Mouse (Mus musculus) midbrain, embryonic 16.5 days (tissue): Measurements from ENCODE around the gene Amn. TPM values are rescaled to one million over a fixed set of nuclear protein-coding genes. Genes with fewer than 3 reads are reported as not detected.

ENCODE experiments used
- ATAC-seq: fragments of 200-750 bp; cut with Nextera tagmentation; 2 replicates; pipeline ENCODE4 v1.8.0; 2017; ENCODE audit warnings: moderate TSS enrichment
- H3K27ac ChIP-seq: fragments of 300-500 bp; sonication (generic); 2 replicates; pipeline ENCODE4 v1.5.1; 2014; ENCODE audit warnings: mild to moderate bottlenecking, low read length, mixed read lengths
- H3K27me3 ChIP-seq: fragments of 300-500 bp; sonication (generic); 2 replicates; pipeline ENCODE4 v1.6.1; 2014; ENCODE audit warnings: low read depth, low read length, mixed read lengths; ENCODE audit not compliant: control insufficient read depth, insufficient read depth
- H3K36me3 ChIP-seq: fragments of 300-500 bp; sonication (generic); 2 replicates; pipeline ENCODE4 v1.6.1; 2014; ENCODE audit warnings: mild to moderate bottlenecking, low read length, moderate library complexity, mixed read lengths; ENCODE audit not compliant: control insufficient read depth, insufficient read depth
- H3K4me1 ChIP-seq: fragments of 300-500 bp; sonication (generic); 2 replicates; pipeline ENCODE4 v1.6.1; 2014; ENCODE audit warnings: mild to moderate bottlenecking, low read length, mixed read lengths; ENCODE audit not compliant: control insufficient read depth, insufficient read depth
- H3K4me2 ChIP-seq: fragments of 300-500 bp; sonication (generic); 2 replicates; pipeline ENCODE4 v1.6.1; 2014; ENCODE audit warnings: mild to moderate bottlenecking, low read length, mixed read lengths
- H3K4me3 ChIP-seq: fragments of 300-500 bp; sonication (generic); 2 replicates; pipeline ENCODE4 v1.5.1; 2014; ENCODE audit warnings: low read depth, mild to moderate bottlenecking, low read length, moderate library complexity, mixed read lengths
- H3K9ac ChIP-seq: fragments of 300-500 bp; sonication (generic); 2 replicates; pipeline ENCODE4 v1.6.1; 2014; ENCODE audit warnings: low read depth, low read length, mixed read lengths
- H3K9me3 ChIP-seq: fragments of 300-500 bp; sonication (generic); replicated peaks from 2 replicates; pipeline ENCODE4 v1.6.1; 2014; ENCODE audit warnings: mild to moderate bottlenecking, low read length, mixed read lengths; ENCODE audit not compliant: control insufficient read depth, poor library complexity, severe bottlenecking
- WGBS: fragments of 180-500 bp; shearing (Covaris S2); extraction: QIAGEN DNeasy Blood & Tissue Kit; methylation state at CpG from one replicate; pipeline ENCODE4 v1.1.7; 2014; 5-methylcytosine and 5-hydroxymethylcytosine counted together
- polyA plus RNA-seq: library from polyadenylated mRNA; unstranded; fragments of >200 nt; fragmentation: Nextera tagmentation; extraction: Ambion mirVana; gene quantifications from 2 replicates; pipeline ENCODE4 v1.2.1, GENCODE M21; 2015

Gene Amn
- polyA plus RNA-seq, 1 experiment from 2014 or later, result 29.5 TPM

DNA sequence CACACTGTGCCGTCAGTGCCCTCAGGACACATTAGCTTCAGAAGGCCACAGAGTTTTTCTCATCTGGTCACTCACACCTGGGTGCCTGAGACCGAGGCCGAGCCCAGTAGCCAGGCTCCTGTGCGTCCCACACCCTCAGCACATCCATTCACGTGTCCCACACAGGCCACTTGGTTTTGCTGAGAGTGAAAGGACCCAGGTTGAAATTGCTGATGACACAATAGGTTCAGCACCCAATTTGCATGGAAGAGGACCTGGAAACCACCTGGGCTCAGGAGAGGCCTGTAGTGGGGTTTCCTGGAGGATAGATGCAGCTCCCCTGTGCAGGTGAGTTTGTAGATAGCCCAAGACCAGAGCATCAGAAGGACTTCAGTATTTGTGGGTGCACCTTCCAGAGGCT, 32.5 kb upstream of the Amn start:
- Histone ChIP-seq H3K4me1 (peaks cover 5% of the 10 kb centered on the region; the same call in 1 of the 2 replicates), H3K9ac (no peak overlapping the region), H3K9me3 (no peaks in the 10 kb centered on the region), H3K4me3 (no peak overlapping the region), H3K27ac (no peak overlapping the region), H3K36me3 (peaks cover 7% of the 10 kb centered on the region), H3K27me3 (no peaks in the 10 kb centered on the region), H3K4me2 (no peak overlapping the region)
- WGBS, result 89% methylated on average over 5 of the region's 5 CpGs
- ATAC-seq, result no peak

DNA sequence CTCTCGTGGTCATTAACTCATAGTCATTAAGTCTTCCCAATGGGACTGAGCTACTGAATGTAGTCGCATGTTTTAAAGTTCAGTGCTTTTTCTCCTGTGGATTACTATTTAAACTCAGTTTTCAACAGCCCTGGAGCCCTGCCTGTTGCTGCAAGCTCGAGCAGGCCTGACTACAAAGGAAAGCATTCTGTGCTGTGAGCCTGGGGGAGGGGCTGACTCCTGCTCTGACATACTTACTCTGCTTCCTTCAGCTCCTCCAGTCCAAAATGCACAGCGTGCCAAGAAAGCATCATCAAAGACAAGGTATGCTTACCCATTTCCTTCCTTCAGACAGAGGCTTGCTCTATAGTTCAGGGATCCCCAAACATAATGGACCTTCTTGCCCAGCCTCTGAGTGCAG, 32.1 kb upstream of the Amn start:
- 36% methylated on average over 4 of the region's 4 CpGs for WGBS
- Histone ChIP-seq H3K27me3 (no peaks in the 10 kb centered on the region), H3K9me3 (no peaks in the 10 kb centered on the region), H3K4me1 (peaks cover 5% of the 10 kb centered on the region; the same call in 1 of the 2 replicates), H3K9ac (no peak overlapping the region), H3K36me3 (peaks cover 8% of the 10 kb centered on the region), H3K27ac (no peak overlapping the region), H3K4me2 (no peak overlapping the region), H3K4me3 (no peak overlapping the region)
- no peak for ATAC-seq

DNA sequence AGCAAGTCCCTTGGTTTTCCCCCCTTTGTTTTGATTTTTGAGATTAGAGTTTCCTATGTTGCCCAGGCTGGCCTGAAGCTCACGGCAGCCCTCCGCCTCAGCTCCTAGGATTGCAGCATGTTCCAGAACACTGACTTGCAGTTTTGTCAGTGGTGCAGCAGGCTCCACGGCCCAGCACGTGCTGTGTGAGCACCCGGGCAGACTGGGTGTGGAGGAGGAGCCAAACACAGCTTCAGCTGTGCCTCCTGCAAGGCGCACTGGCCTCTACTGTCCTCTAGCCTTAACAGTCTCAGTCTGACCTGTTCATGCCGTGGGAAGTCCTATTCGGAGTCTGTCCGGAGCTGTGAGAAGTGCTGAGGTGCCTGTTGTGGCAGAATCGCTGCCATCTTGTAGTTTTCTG, 31.0 kb upstream of the Amn start:
- 91% methylated on average over 10 of the region's 10 CpGs for WGBS
- H3K27ac ChIP-seq, result no peak overlapping the region
- H3K27me3 ChIP-seq, result no peaks in the 10 kb centered on the region
- no peak overlapping the region for H3K9ac ChIP-seq
- no peak for ATAC-seq
- H3K36me3 ChIP-seq, result peaks cover 8% of the 10 kb centered on the region
- no peak overlapping the region for H3K4me2 ChIP-seq
- H3K9me3 ChIP-seq, result no peaks in the 10 kb centered on the region
- no peak overlapping the region for H3K4me3 ChIP-seq
- H3K4me1 ChIP-seq, result peaks cover 5% of the 10 kb centered on the region; the same call in 1 of the 2 replicates

DNA sequence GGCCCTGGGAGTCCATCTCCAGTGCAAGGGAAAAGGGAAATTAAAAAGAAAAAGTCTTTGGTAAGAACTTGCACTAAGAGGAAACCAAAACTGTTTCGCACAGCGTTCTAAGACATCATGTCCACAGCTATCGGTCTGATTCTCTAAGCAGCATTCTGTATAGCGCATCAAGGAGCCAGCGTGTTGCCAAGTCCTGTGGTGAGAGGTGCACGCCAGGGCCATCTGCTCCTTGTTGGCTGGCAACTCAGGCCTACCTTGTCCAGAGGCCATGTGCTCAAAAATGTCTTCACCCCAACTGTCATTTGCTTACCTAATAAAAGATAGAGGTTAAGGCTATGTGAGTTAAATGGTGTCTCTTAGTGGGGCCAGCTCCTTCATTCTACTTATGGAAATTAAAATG, 29.0 kb upstream of the Amn start:
- H3K9me3 ChIP-seq, result no peaks in the 10 kb centered on the region
- no peak for ATAC-seq
- no peak overlapping the region for H3K4me3 ChIP-seq
- no peak overlapping the region for H3K27ac ChIP-seq
- H3K27me3 ChIP-seq, result no peaks in the 10 kb centered on the region
- no peak overlapping the region for H3K9ac ChIP-seq
- no peak overlapping the region for H3K4me2 ChIP-seq
- peaks cover 5% of the 10 kb centered on the region; the same call in 1 of the 2 replicates for H3K4me1 ChIP-seq
- WGBS, result 97% methylated on average over 6 of the region's 6 CpGs
- peaks cover 19% of the 10 kb centered on the region for H3K36me3 ChIP-seq

DNA sequence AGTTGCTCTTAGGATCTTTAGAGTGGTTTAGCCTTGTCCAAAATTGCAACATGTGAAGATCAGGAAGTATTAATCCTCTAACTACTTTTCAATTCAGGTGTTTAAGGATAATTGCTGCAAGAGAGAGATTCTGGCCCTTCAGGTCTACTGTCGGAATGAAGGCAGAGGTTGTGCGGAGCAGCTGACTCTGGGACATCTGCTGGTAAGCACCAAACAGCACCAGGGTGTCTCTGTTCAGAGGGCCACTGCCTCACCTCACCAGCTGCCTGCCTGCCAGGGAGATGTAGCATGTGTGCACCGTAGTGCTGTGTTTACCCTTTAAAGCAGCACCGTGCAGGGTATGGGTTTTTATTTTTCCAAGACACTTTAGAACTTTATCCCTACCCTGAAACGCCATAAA, 28.5 kb upstream of the Amn start:
- Histone ChIP-seq H3K4me2 (no peak overlapping the region), H3K9me3 (no peaks in the 10 kb centered on the region), H3K4me3 (no peak overlapping the region), H3K27ac (no peak overlapping the region), H3K4me1 (peaks cover 5% of the 10 kb centered on the region; the same call in 1 of the 2 replicates), H3K27me3 (no peaks in the 10 kb centered on the region), H3K9ac (no peak overlapping the region), H3K36me3 (peaks cover 19% of the 10 kb centered on the region)
- 96% methylated on average over 5 of the region's 5 CpGs for WGBS
- no peak for ATAC-seq

DNA sequence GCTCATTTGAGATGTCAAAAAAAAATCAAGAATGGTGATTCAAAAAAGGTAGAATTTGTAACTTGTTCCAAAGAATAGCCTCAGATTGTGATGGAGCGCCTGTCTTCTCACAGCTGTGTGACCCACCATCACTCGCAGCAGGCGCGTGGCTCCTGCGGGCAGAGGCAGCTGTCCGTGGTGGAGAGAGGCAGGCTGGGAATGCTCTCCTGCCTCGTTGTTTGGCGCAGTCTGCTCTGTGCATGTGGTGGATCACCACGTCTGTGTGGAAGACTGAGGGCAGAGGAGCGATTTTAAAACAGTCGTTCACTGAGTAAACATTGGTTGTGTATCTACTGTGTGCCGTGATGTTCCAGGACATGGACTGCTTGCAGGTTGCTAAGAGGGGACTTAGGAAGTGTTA, 27.2 kb upstream of the Amn start:
- no peaks in the 10 kb centered on the region for H3K9me3 ChIP-seq
- peaks cover 15% of the 10 kb centered on the region for H3K36me3 ChIP-seq
- H3K9ac ChIP-seq, result no peak overlapping the region
- no peak for ATAC-seq
- H3K4me1 ChIP-seq, result no peaks in the 10 kb centered on the region
- no peaks in the 10 kb centered on the region for H3K27me3 ChIP-seq
- 94% methylated on average over 12 of the region's 12 CpGs for whole genome bisulfite sequencing
- H3K4me3 ChIP-seq, result no peak overlapping the region
- H3K4me2 ChIP-seq, result no peak overlapping the region
- no peak overlapping the region for H3K27ac ChIP-seq

DNA sequence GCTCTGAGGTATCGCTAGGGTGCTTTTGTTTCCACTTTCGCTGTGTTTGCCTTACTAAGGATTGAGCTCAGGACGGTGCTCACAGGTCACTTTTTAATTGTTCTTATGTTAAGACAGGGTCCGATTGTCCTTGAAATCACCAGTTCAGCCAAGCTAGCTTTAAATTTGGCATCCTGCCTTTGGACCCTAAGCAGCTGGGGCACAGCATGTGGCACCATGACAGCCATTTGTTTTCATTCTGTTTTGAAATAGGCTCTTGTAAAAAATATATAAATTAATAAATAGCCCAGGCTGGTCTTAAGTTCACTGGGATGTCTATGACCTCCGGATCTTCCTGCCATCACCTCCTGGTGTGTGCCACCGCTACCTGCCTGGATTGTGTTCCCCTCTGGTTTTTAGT, 25.8 kb upstream of the Amn start:
- Histone ChIP-seq H3K27me3 (no peaks in the 10 kb centered on the region), H3K4me1 (no peaks in the 10 kb centered on the region), H3K9me3 (no peaks in the 10 kb centered on the region), H3K4me2 (no peak overlapping the region), H3K36me3 (peaks cover 15% of the 10 kb centered on the region), H3K4me3 (no peak overlapping the region), H3K9ac (no peak overlapping the region), H3K27ac (no peak overlapping the region)
- 79% methylated on average over 6 of the region's 6 CpGs for WGBS
- no peak for ATAC-seq

DNA sequence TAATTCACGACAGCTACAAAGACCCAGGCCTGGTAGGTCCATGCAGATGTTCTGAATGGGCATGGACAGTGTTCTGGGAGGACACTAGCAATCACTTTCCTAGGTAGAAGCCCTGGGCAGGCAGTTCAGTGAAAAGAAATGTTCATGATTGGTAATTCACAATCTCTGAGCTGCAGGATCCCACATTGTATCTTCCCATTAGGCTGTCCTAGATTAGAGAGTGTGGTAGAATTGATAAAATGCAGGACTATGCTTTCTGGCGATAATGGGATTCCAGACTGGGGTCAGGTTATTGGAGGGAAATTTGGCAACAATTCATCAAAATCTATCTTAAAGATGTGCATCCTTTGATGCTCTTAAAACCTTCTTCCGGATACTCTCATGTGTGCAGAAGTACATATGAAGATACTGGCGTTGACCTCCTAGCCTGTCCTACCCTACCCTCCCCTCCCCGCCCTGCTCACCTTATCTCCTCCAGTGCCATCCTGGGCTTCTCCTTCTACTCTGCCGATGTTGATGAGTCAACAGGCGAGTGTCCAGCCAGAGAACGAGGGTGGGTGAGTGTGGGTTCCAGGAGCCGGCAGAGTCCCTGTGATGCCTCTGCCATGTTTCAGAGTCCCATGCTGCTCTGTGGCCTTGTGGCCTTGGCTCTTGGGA, 24.0 kb upstream of the Amn start:
- no peaks in the 10 kb centered on the region for H3K4me1 ChIP-seq
- H3K27me3 ChIP-seq, result no peaks in the 10 kb centered on the region
- H3K27ac ChIP-seq, result no peak overlapping the region
- no peak overlapping the region for H3K4me3 ChIP-seq
- WGBS, result 96% methylated on average over 9 of the region's 9 CpGs
- ATAC-seq, result no peak
- H3K9me3 ChIP-seq, result no peaks in the 10 kb centered on the region
- no peak overlapping the region for H3K4me2 ChIP-seq
- H3K9ac ChIP-seq, result no peak overlapping the region
- peaks cover 15% of the 10 kb centered on the region for H3K36me3 ChIP-seq

DNA sequence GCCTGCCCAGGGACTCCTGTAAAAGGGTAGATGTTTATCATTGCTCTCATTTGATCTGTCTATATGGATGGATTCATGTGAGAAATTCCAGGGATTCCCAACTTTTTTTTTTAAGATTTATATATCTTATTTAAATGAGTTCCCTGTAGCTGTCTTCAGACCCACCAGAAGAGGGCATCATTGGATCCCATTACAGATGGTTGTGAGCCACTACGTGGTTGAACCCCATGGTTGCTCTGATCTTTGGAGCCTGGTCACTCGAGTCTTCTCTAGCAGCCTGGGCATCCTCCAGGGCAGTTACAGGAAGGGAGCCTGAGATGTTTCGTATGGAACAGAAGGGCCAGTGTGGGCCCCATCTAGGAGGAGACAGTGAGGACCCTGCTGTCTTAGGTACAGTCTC, 21.8 kb upstream of the Amn start:
- H3K4me2 ChIP-seq, result no peak overlapping the region
- H3K9ac ChIP-seq, result no peak overlapping the region
- ATAC-seq, result no peak
- H3K36me3 ChIP-seq, result peaks cover 10% of the 10 kb centered on the region
- WGBS, result 67% methylated on average over 3 of the region's 3 CpGs
- no peaks in the 10 kb centered on the region for H3K4me1 ChIP-seq
- no peak overlapping the region for H3K27ac ChIP-seq
- no peaks in the 10 kb centered on the region for H3K9me3 ChIP-seq
- no peak overlapping the region for H3K4me3 ChIP-seq
- H3K27me3 ChIP-seq, result no peaks in the 10 kb centered on the region
